Mouse (Mus musculus) kidney, postnatal 25 days (tissue): ENCODE measurements around the gene Olfr1395.
A peak's percentile ranks its signal among the peaks of the same experiment; 100 is the strongest.
"Not testable (repeated sequence)": the region's sequence is repeated elsewhere in the genome, so short reads cannot be mapped to it uniquely, and the experiment has no call there.

Source experiments
- DNase-seq, 2 experiments: peaks; one replicate each; pipeline ENCODE4 v3.0.0; 2021; ENCODE audit warnings: mixed read lengths in 2 of 2

Gene Olfr1395

DNA sequence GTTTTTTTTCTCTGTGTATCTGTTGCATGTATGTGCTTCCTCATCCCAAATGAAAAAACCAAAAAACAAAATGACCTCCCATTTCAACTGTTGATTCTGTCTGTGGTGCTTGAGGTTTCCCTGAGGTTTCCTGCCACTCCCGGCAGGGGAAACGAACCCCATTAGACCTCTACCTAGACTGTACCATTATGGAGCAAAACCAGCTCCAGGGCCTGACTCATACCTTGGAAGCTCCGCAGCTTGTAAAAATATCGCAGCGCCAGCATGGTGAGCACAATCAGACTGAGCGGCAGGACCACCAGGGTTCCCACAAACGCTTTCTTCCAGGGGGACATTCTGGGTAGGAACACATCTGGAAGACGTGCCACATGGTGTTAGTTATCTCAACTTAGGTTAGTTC, 33.3 kb downstream of the Olfr1395 start:
- no peak for DNase-seq

DNA sequence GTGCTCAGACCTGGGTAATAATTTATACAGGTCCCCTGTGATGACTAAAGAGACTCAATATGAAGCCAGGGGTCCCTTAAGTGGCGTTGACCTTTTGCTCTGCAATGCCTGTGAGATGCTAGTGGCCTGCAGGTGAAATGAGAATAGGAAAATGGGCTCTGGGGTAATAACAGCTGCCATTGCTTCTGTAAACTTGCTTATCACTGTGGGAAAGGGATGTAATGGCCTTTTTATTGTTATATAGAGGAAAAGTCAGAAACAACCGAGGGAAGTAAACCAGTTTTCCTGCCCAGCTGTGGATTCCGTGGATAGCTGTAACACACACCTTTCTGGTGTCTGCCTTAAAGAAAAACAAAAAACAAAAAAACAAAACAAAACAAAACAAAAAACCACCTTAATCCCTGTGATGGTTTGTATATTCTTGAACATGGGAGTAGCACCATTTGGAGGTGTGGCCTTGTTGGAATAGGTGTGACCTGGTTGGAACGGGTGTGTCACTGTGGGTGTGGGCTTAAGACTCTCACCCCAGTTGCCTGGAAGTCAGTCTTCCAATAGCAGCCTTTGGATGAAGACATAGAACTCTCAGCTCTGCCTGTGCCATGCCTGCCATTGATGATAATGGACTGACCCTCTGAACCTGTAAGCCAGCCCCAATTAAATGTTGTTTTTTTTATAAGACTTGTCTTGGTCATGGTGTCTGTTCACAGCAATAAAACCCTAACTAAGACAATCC, 34.1 kb downstream of the Olfr1395 start:
- DNase-seq = not testable (repeated sequence)

DNA sequence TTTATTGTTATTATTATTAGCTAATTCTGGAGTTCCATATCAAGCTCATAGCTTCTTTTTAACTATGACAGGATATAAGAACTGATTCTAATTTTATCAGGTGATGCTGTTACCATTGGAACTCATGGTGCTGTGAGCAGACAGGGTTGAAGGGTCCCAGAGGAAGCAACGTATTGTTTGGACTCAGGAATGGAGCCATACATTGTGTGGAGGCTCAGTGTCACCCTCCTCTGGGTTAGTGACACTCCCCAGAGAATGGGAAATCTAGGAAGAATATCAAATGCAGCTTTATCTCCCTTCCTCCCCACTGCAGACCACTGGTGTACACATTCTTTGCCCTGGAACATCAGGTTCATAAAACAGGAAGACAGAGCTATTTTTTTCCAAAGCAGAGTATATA, 41.1 kb downstream of the Olfr1395 start:
- no peak for DNase-seq

DNA sequence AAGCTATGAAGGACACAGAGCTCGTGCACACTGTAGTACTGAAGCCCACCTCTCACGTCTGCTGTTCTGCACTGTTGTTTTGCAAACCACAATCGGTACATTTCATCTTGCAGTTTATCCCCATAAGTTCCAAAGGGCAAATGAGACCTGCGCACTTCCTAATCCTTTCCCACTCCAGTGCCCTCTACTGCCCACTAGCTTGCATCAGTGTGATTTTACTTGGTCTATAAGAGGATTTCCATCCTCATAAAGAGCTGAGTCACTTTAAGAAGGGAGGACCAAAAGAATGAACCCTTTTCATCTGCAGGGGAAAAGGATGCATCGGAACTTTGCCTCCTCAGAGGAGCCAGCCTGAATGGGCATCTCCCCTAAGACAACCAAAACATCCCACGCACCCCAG, 44.4 kb downstream of the Olfr1395 start:
- DNase-seq = no peak

DNA sequence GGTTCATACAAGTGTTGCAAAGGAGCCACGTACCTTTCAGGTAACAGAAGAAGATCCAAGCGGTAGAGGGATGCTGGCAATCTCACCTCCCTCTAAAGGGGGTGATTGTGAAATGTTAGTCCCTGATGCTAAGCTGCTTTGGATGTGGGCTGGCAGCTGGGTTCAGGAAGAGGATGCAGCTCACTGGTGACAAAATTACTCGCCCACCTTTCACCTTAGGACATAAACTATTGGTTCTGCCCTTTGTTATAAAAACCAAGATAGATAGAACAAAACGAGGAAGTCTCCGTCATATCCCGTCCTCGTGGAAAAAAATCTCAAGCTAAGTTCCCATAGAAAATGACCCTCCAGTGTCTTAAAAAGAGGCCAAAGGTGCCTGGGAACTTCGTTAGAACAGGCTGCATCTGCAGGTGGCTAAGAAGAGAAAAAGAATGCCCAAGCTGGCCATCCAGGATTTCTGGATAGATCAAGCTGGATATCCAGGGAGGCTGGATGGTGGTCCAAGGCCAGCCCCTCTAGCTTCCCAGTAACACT, 44.9 kb downstream of the Olfr1395 start, which contains the start of gene Btnl9:
Gene Btnl9 (minus strand): TSS at position 205 of the 534 bp plus-strand sequence.
- DNase-seq = no peak

DNA sequence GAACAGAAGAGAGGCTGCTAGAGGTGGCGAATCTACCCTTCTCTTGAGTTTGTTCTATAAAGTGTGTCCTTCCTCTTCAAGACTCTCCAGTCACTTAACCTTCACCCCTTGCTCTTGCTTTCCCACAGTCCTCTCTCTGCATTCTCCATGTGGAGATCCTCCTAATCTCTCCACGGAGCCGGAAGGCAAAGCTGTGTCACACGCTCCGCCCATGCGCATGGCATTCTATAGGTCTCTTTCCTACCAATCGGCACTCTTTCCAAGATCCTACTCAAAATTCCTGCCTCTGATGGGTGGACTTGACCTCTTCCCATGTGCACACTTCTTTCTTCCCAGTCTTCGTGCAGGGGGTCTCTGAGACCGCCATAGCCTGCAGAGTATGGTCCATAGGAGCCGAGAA, 45.6 kb downstream of the Olfr1395 start:
- no peak for DNase-seq

DNA sequence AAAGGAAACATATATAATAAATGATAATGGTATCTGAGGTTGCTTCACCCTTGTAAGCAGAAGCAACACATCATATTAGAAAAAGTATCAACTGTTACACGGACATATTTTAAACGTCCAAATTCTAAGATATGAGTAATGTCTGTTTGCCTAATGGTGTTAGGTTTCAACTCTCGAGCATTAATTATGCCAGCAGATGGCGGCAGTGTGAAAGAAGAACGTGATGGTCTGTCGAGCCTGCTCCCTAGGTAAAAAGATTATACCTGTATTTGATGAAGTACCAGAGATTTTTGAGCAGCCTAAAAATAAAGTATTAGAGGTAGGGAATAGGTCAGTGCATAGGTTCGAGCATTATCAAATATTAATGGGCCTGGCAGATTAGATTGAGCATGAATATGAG, 47.7 kb downstream of the Olfr1395 start:
- peak; percentile 75 to 93 for DNase-seq

DNA sequence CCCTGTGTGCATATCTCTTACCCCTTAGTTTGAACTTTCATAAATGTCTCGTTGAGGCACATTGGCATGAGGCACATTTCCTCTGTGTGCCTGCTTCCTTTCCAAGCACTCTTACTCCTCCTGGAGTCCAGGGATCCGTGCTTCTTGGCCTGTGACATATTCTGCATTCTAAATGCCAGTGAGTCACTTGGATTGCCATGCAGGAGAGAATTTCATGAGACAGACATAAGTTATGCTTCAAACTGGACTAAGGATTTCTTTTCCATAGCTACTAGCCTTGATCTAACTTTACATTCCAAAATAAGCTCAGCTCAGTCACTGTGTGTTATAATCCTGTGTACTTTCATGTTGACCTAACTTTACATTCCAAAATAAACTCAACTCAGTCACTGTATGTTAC, 49.0 kb downstream of the Olfr1395 start:
- DNase-seq = no peak

DNA sequence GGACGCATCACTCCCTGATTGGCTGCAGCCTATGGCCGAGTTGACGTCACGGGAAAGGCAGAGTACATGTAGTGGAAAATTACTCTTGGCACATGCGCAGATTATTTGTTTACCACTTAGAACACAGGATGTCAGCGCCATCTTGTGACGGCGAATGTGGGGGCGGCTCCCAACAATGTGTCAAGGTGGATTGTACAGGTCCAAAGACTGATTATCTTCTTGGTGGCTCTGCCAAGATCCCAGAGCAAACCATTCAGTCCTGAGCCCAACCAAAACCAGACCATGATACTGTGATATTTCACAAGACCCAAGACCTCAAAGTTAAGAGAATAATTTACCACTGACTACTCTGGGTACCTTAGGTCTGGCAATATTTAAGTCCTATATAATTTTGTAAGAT, 52.7 kb downstream of the Olfr1395 start:
- DNase-seq = not testable (repeated sequence)

DNA sequence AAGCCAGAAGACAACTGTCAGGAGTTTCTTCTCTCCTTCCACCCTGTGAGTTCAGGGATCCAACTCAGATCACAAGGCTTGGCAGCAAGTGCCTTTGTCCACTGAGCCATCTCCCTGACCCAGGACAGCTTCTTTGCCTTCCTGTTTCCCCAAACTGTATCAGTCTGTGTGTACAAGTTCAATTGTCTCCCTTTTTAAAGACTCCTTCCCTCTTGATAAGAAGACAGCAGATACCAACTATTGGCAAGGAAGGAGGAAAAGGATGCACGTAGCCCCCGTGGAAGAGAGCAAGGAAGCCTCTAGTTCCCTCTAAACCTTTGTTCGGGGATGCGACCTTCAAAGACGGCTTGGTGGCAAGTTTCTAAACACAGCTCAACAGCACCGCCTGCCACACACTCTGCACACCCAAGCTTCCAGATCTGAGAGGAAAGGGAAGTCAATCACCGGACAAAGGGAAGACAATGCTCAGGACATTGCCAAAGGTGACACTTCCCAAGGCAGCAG, 53.8 kb downstream of the Olfr1395 start:
- DNase-seq = peak; percentile 21 to 49
